Mouse (Mus musculus) midbrain, embryonic 14.5 days (tissue): ENCODE measurements around the gene Zfp799. TPM values are rescaled to one million over a fixed set of nuclear protein-coding genes. Genes with fewer than 3 reads are reported as not detected.

Experiments
- ATAC-seq: fragments of 200-750 bp; cut with Nextera tagmentation; 2 replicates; pipeline ENCODE4 v1.8.0; 2017; ENCODE audit warnings: moderate number of reproducible peaks, moderate library complexity; ENCODE audit not compliant: low FRiP score, low TSS enrichment
- DNase-seq: peaks from one replicate; pipeline ENCODE4 v3.0.0-alpha.2; 2015
- H3K27ac ChIP-seq: fragments of 300-500 bp; sonication (generic); replicated peaks from 2 replicates; pipeline ENCODE4 v1.5.1; 2014; ENCODE audit warnings: mild to moderate bottlenecking, low read depth, low read length, moderate library complexity
- H3K27me3 ChIP-seq: fragments of 300-500 bp; sonication (generic); 2 replicates; pipeline ENCODE4 v1.6.1; 2014; ENCODE audit warnings: low read length, control low read depth, mixed read lengths; ENCODE audit not compliant: control insufficient read depth, insufficient read depth
- H3K36me3 ChIP-seq: fragments of 300-500 bp; sonication (generic); 2 replicates; pipeline ENCODE4 v1.6.1; 2014; ENCODE audit warnings: low read length, control low read depth; ENCODE audit not compliant: control insufficient read depth, insufficient read depth
- H3K4me1 ChIP-seq: fragments of 300-500 bp; sonication (generic); 2 replicates; pipeline ENCODE4 v1.6.1; 2014; ENCODE audit warnings: mild to moderate bottlenecking, antibody characterized with exemption, low read length, control low read depth; ENCODE audit not compliant: control insufficient read depth, insufficient read depth
- H3K4me2 ChIP-seq: fragments of 300-500 bp; sonication (generic); 2 replicates; pipeline ENCODE4 v1.6.1; 2014; ENCODE audit warnings: mild to moderate bottlenecking, low read length, moderate library complexity
- H3K4me3 ChIP-seq: fragments of 300-500 bp; sonication (generic); replicated peaks from 2 replicates; pipeline ENCODE4 v1.5.1; 2014; ENCODE audit warnings: low read depth, low read length
- H3K9ac ChIP-seq: fragments of 300-500 bp; sonication (generic); replicated peaks from 2 replicates; pipeline ENCODE4 v1.6.1; 2014; ENCODE audit warnings: mild to moderate bottlenecking, low read length, moderate library complexity
- H3K9me3 ChIP-seq: fragments of 300-500 bp; sonication (generic); 2 replicates; pipeline ENCODE4 v1.6.1; 2016; ENCODE audit warnings: low read length, control low read depth, mixed read lengths; ENCODE audit not compliant: control insufficient read depth
- WGBS: fragments of 180-500 bp; shearing (Covaris S2); extraction: QIAGEN DNeasy Blood & Tissue Kit; methylation state at CpG from one replicate; pipeline ENCODE4 v1.1.7; 2014; 5-methylcytosine and 5-hydroxymethylcytosine counted together
- polyA plus RNA-seq: library from polyadenylated mRNA; unstranded; fragments of >200 nt; fragmentation: Nextera tagmentation; extraction: Ambion mirVana; gene quantifications from 2 replicates; pipeline ENCODE4 v1.2.1, GENCODE M21; 2014

The Zfp799 gene
- polyA plus RNA-seq, 1 experiment from 2014 or later = 23.7 TPM

GRCm38 (mm10) chr17:32841388-32841787 is 11.3 kb upstream of the Zfp799 start:
- DNase-seq (no peak), ATAC-seq (no peak)
- WGBS = 33% methylated on average over 2 of the region's 2 CpGs
- Histone ChIP-seq H3K4me1 (no peaks in the 10 kb centered on the region), H3K27me3 (no peaks in the 10 kb centered on the region), H3K36me3 (no peaks in the 10 kb centered on the region), H3K4me2 (no peak overlapping the region), H3K9ac (no peak overlapping the region), H3K9me3 (0 out of 2 replicates have a peak, but pooled peaks cover 5% of the 10 kb centered on the region), H3K27ac (no peak overlapping the region), H3K4me3 (no peak overlapping the region)

- Histone ChIP-seq H3K9me3 (0 out of 2 replicates have a peak, but pooled peaks cover 5% of the 10 kb centered on the region), H3K9ac (no peak overlapping the region), H3K27ac (no peak overlapping the region), H3K4me2 (no peak overlapping the region), H3K27me3 (no peaks in the 10 kb centered on the region), H3K4me3 (no peak overlapping the region), H3K4me1 (no peaks in the 10 kb centered on the region), H3K36me3 (no peaks in the 10 kb centered on the region)
- 50% methylated on average over 15 of the region's 15 CpGs for WGBS
- ATAC-seq (no peak), DNase-seq (no peak)
Observed at GRCm38 (mm10) chr17:32839083-32839802, 9.2 kb upstream of the Zfp799 start.

- H3K4me1 ChIP-seq = peaks cover 11% of the 10 kb centered on the region
- no peak overlapping the region for H3K27ac ChIP-seq
- 37% methylated on average over 3 of the region's 3 CpGs for WGBS
- H3K9me3 ChIP-seq = no peaks in the 10 kb centered on the region
- no peak for DNase-seq
- no peak for ATAC-seq
- H3K9ac ChIP-seq = no peak overlapping the region; the same call in 1 of the 2 replicates
- no peaks in the 10 kb centered on the region for H3K27me3 ChIP-seq
- peak overlapping the region; percentile 74 for H3K4me3 ChIP-seq
- peak overlapping the region; percentile 88 for H3K4me2 ChIP-seq
- H3K36me3 ChIP-seq = peaks cover 9% of the 10 kb centered on the region; the same call in 1 of the 2 replicates
Observed at GRCm38 (mm10) chr17:32830418-32830782, 339 bp upstream of the Zfp799 start.

GRCm38 (mm10) chr17:32816074-32816784 is 13.8 kb downstream of the Zfp799 start:
- no peak overlapping the region for H3K27ac ChIP-seq
- 0 out of 2 replicates have a peak, but pooled peaks cover 2% of the 10 kb centered on the region for H3K4me1 ChIP-seq
- H3K4me2 ChIP-seq = no peak overlapping the region
- DNase-seq (peak; percentile 42), ATAC-seq (no peak)
- 97% methylated on average over 1 of the region's 1 CpGs for WGBS
- H3K27me3 ChIP-seq = no peaks in the 10 kb centered on the region
- H3K9ac ChIP-seq = no peak overlapping the region
- peaks cover 41% of the 10 kb centered on the region for H3K36me3 ChIP-seq
- no peak overlapping the region for H3K4me3 ChIP-seq
- H3K9me3 ChIP-seq = no peaks in the 10 kb centered on the region

GRCm38 (mm10) chr17:32814136-32814535 is 15.9 kb downstream of the Zfp799 start:
- Histone ChIP-seq H3K36me3 (peaks cover 23% of the 10 kb centered on the region), H3K9me3 (no peaks in the 10 kb centered on the region), H3K4me2 (no peak overlapping the region), H3K9ac (no peak overlapping the region), H3K4me1 (peaks cover 2% of the 10 kb centered on the region; the same call in 1 of the 2 replicates), H3K27me3 (no peaks in the 10 kb centered on the region), H3K27ac (no peak overlapping the region), H3K4me3 (no peak overlapping the region)
- DNase-seq (no peak), ATAC-seq (no peak)
- 75% methylated on average over 7 of the region's 7 CpGs for WGBS

- peak overlapping the region; percentile 95; the same call in 1 of the 2 replicates for H3K27ac ChIP-seq
- H3K9me3 ChIP-seq = no peaks in the 10 kb centered on the region
- ATAC-seq (no peak), DNase-seq (no peak)
- 9% methylated on average over 1 of the region's 1 CpGs for WGBS
- H3K27me3 ChIP-seq = no peaks in the 10 kb centered on the region
- peak overlapping the region; percentile 72 for H3K4me2 ChIP-seq
- no peak overlapping the region; the same call in 1 of the 2 replicates for H3K9ac ChIP-seq
- H3K4me3 ChIP-seq = peak overlapping the region; percentile 70; the same call in 1 of the 2 replicates
- peaks cover 16% of the 10 kb centered on the region for H3K4me1 ChIP-seq
- H3K36me3 ChIP-seq = peaks cover 5% of the 10 kb centered on the region; the same call in 1 of the 2 replicates
Observed at GRCm38 (mm10) chr17:32810648-32811047, 19.4 kb downstream of the Zfp799 start.

GRCm38 (mm10) chr17:32809544-32810374 is 20.3 kb downstream of the Zfp799 start, which contains the start of gene Zfp811:
Gene Zfp811 (minus strand): TSS chr17:32809931.
- WGBS = 0% methylated on average over 17 of the region's 17 CpGs
- DNase-seq = peak; percentile 92

GRCm38 (mm10) chr17:32808921-32809320 is 21.1 kb downstream of the Zfp799 start:
- no peak for ATAC-seq
- no peaks in the 10 kb centered on the region for H3K36me3 ChIP-seq
- DNase-seq = peak; percentile 66
- H3K4me3 ChIP-seq = peak overlapping the region; percentile 70
- H3K9me3 ChIP-seq = no peaks in the 10 kb centered on the region
- no peaks in the 10 kb centered on the region for H3K27me3 ChIP-seq
- WGBS = 3% methylated on average over 8 of the region's 8 CpGs
- peak overlapping the region; percentile 93 for H3K9ac ChIP-seq
- H3K4me2 ChIP-seq = peak overlapping the region; percentile 72
- H3K4me1 ChIP-seq = peaks cover 19% of the 10 kb centered on the region
- peak overlapping the region; percentile 95 for H3K27ac ChIP-seq

More at GRCm38 (mm10) chr17:32809544-32810374, 20.3 kb downstream of the Zfp799 start, which contains the start of gene Zfp811:
- Histone ChIP-seq H3K9ac (peak within 1 kb of the TSS; percentile 93), H3K27me3 (no peaks in the 10 kb centered on the region), H3K4me1 (peaks cover 19% of the 10 kb centered on the region), H3K4me2 (peak within 1 kb of the TSS; percentile 72), H3K4me3 (peak within 1 kb of the TSS; percentile 70), H3K36me3 (no peaks in the 10 kb centered on the region), H3K9me3 (no peaks in the 10 kb centered on the region), H3K27ac (peak within 1 kb of the TSS; percentile 95)
- peak; percentile 91 for ATAC-seq
